Mouse (Mus musculus): ENCODE measurements around the gene BC025446.

DNA sequence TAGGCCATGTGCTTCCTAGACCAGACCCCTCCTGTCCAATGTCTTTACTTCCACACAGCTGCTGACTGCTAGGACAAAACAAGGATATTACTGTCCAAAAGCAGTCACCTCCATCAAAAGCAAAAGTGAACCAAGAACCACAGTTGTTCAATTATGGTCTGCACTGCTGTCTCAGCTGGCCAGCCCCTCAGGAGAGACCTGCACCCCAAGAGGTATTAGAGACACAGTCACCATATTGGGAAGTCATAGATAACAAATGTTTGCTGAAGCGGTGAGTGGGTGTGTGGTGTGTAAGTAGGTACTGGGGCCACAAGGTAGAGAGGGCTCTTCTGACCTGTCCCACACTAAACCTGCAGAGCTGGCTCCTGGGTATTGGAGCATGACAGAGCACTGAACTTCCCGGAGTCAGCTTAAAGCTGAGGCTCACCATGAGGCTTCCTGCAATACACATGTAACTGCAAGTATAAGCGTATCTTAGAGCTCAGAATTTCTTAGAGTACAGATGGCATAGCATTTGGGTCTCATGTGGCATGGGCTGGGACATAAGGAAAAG, 21.6 kb downstream of the BC025446 start:
- TF ChIP-seq CTCF (IDR thresholded peaks at IDR 0.05; ENCODE audit: low read depth, low read length) (no peak), POLR2A (IDR thresholded peaks at IDR 0.05; ENCODE audit: extremely low read depth, insufficient read depth, low read length) (no peak)
